Mouse (Mus musculus) testis, adult 2 months (tissue): ENCODE measurements around the gene Celf5. TPM values are rescaled to one million over a fixed set of nuclear protein-coding genes. Genes with fewer than 3 reads are reported as not detected.

Source experiments
- H3K27ac ChIP-seq: fragments of 200-500 bp; 2 replicates; pipeline ENCODE4 v1.5.1; 2012; ENCODE audit warnings: low read depth, low read length; ENCODE audit not compliant: control insufficient read depth, insufficient read depth
- H3K27me3 ChIP-seq: fragments of 200-500 bp; 2 replicates; pipeline ENCODE4 v1.6.1; 2012; ENCODE audit warnings: mild to moderate bottlenecking, low read length, moderate library complexity; ENCODE audit not compliant: control insufficient read depth, insufficient read depth
- H3K36me3 ChIP-seq: fragments of 200-500 bp; 2 replicates; pipeline ENCODE4 v1.6.1; 2012; ENCODE audit warnings: mild to moderate bottlenecking, low read length; ENCODE audit not compliant: control insufficient read depth, insufficient read depth
- H3K4me1 ChIP-seq: fragments of 200-500 bp; 2 replicates; pipeline ENCODE4 v1.6.1; 2012; ENCODE audit warnings: low read length; ENCODE audit not compliant: control insufficient read depth, insufficient read depth
- H3K4me3 ChIP-seq: fragments of 200-500 bp; 2 replicates; pipeline ENCODE4 v1.5.1; 2012; ENCODE audit warnings: low read depth, mild to moderate bottlenecking, low read length, moderate library complexity, mixed read lengths; ENCODE audit not compliant: control insufficient read depth
- CTCF ChIP-seq: fragments of 200-500 bp; IDR thresholded peaks from 2 replicates; pipeline ENCODE4 v1.5.1; 2012; ENCODE audit warnings: low read depth, mild to moderate bottlenecking, inconsistent platforms, low read length, moderate library complexity; ENCODE audit not compliant: control insufficient read depth, insufficient read depth, insufficient replicate concordance
- POLR2A ChIP-seq: fragments of 200-500 bp; IDR thresholded peaks from 2 replicates; pipeline ENCODE4 v1.6.1; 2012; ENCODE audit warnings: low read depth, mild to moderate bottlenecking, inconsistent platforms, low read length, moderate library complexity; ENCODE audit not compliant: control insufficient read depth
- polyA plus RNA-seq: library from polyadenylated mRNA; depleted of rRNA; stranded (reverse); fragments of >200 nt; gene quantifications from 2 replicates; pipeline ENCODE4 v1.2.3, GENCODE M21; 2012

Gene Celf5
- polyA plus RNA-seq, 1 experiment: 163 TPM

DNA sequence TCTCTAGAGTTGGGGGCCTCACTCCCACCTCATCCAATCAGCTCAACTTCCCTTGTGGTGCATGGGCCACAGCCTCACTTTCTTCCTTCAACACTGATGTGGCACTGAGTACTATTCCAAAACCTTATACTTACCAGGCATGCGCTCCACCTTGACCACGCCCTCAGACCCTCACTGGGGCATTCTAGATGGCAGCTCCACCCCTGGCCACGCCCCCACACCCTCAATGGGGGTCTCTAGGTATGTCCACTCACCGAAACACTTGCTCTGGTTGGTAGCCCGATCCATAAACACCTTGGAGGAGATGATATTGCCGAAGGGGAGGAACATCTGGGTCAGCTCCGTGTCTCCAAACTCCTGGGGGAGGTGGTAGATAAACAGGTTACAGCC lies 20.1 kb downstream of the Celf5 start:
- Histone ChIP-seq H3K4me3 (no peak overlapping the region), H3K36me3 (no peaks in the 10 kb centered on the region), H3K4me1 (peaks cover 34% of the 10 kb centered on the region), H3K27ac (no peak overlapping the region), H3K27me3 (no peaks in the 10 kb centered on the region)
- TF ChIP-seq POLR2A: no peak

DNA sequence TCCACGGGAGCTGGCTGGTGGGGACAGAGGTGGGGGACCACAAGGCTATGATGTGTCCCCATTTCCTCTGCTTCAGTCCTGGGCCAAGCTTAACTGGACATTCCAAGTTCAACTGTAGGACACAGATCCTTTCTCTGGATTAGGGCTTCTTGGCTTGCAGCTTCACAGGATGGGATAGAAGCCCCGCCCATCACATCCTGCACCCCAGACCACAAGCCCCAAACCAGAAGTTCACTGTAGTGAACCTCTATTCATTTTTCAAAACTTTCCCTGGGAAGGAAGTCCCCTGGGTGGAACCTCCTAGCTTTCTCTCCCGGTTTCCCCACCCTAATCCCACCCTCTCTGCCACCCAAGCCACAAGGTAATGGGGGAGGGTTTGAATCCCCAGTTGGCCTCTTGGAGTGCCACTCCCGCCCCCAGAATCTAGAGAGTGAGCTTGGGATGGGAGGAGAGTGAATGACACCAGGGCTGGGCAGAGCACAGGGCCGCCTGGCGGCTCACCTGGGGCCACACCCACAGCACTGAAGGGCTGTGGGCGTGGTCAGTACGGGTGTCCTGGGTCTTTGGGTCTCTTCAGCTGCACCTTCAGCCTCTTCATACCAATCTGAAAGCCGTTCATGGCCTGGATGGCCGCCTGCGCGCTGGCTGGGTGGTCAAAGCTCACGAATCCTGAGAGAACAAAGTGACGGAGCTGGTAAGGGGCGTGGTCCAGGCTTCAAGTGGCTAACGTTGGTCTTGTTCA lies 20.7 kb downstream of the Celf5 start:
- TF ChIP-seq CTCF (no peak), POLR2A (no peak)
- no peak overlapping the region for H3K27ac ChIP-seq
- H3K4me1 ChIP-seq: peaks cover 34% of the 10 kb centered on the region
- no peaks in the 10 kb centered on the region for H3K36me3 ChIP-seq
- H3K4me3 ChIP-seq: no peak overlapping the region
- H3K27me3 ChIP-seq: no peaks in the 10 kb centered on the region

DNA sequence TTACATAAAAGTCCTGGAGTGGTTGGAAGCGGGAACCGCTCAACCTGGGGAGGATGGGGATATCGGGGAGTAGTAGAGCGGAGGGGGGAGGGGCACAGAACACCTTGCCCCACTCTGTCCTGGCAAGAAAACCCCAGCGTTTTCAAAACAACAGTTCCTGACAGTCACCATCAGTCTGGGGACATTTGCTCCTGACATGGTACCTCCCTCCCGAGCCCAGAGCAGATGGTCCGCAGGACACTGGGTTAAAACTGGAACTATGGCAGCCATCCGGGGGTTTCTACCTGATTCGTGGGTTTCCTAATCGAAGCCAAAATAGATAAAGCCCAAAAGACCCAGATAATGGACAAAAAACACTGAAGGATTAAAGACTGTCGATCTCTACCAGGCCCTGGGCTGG lies 21.6 kb downstream of the Celf5 start:
- TF ChIP-seq CTCF (no peak), POLR2A (no peak)
- no peaks in the 10 kb centered on the region for H3K27me3 ChIP-seq
- H3K36me3 ChIP-seq: no peaks in the 10 kb centered on the region

DNA sequence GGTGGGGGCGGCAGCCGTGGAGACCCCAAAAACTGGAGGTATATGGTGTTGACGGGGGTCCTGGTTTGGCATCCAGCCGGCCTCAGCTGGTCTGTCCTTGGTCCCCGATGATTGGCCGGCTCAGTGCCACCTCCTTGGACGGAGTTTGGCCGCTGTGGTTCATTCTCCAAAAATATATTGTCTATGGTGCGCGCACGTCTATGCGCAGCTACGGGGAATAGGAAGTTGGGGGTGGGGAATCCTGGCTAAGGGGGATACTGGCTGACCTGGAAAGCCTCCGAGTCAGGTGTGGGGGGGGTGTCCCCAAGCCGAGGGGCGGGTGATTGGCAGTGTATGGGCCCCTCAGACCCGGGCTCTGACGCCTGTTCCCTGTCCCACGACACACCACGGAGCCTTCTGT lies 22.0 kb downstream of the Celf5 start:
- H3K27ac ChIP-seq: no peak overlapping the region
- H3K4me1 ChIP-seq: peaks cover 35% of the 10 kb centered on the region
- no peaks in the 10 kb centered on the region for H3K36me3 ChIP-seq
- TF ChIP-seq POLR2A: no peak
- TF ChIP-seq CTCF: no peak
- H3K27me3 ChIP-seq: no peaks in the 10 kb centered on the region
- H3K4me3 ChIP-seq: no peak overlapping the region

More for the DNA sequence above, 21.6 kb downstream of the Celf5 start:
- Histone ChIP-seq H3K27ac (no peak overlapping the region), H3K4me1 (peaks cover 34% of the 10 kb centered on the region), H3K4me3 (no peak overlapping the region)

DNA sequence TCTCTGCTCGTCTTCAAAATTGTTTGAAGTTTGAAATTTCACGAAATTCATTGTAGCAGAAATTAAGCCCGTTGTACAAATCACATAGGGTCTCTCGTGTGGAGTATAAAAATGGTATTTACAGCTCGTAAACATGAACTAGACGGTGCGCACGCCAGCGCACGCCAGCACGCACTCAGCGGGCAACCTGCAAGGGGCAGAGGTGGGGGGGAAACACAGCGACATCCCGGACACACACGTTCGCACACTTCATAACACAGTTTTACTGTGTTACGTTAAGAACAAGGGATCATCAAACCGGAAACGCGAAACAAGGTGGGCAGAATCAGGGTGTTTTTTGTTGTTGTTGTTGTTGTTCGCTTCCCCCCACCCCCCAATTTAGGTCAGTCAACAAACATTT lies 23.1 kb downstream of the Celf5 start:
- H3K4me1 ChIP-seq: peaks cover 29% of the 10 kb centered on the region
- no peak for TF ChIP-seq CTCF
- H3K36me3 ChIP-seq: no peaks in the 10 kb centered on the region
- H3K27ac ChIP-seq: no peak overlapping the region
- H3K4me3 ChIP-seq: no peak overlapping the region
- H3K27me3 ChIP-seq: no peaks in the 10 kb centered on the region

DNA sequence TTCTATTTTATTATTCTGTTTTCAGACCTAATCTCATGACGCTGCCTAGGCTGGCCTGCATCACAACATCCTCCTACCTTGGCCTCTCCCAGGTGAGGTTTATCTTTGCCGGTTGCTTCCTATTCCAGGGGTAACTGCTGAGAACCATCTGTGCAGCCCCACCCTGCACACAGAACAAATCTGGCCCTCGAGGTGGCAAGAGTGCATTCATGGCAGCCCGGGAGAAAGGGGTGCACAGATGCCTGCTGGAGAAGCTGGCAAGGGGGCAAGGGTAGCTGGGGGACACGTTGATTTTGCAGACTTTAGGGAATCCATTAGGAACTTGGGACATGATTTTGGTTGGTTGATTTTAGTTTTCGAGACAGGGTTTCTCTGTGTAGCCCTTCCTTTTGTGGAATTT lies 24.2 kb downstream of the Celf5 start:
- H3K36me3 ChIP-seq: no peaks in the 10 kb centered on the region
- H3K27me3 ChIP-seq: no peaks in the 10 kb centered on the region
- no peak overlapping the region for H3K27ac ChIP-seq
- TF ChIP-seq POLR2A (no peak), CTCF (no peak)
- peaks cover 22% of the 10 kb centered on the region for H3K4me1 ChIP-seq
- H3K4me3 ChIP-seq: no peak overlapping the region

DNA sequence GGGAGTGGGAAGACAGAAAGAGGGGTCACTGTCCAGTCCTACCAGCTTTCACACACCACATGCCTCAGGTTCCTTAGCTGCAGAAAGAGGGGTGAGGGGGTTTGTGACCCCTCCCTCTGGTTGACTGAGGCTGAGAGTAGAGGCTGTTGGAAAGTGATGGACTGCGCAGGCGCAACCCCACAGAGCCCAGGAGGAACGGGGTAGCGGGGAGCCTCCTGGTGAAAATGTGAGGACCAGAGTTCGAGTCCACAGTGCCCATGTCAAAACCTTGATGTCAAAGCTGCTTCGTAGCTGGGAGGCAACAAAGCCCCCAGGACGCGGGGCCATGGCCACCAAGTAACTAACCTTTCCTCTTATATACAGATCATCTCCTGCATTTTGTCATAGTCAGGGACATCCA lies 24.9 kb downstream of the Celf5 start:
- TF ChIP-seq CTCF: no peak
- TF ChIP-seq POLR2A: no peak
- H3K27me3 ChIP-seq: no peaks in the 10 kb centered on the region
- H3K4me1 ChIP-seq: peaks cover 20% of the 10 kb centered on the region
- no peaks in the 10 kb centered on the region for H3K36me3 ChIP-seq
- H3K4me3 ChIP-seq: no peak overlapping the region
- no peak overlapping the region for H3K27ac ChIP-seq

DNA sequence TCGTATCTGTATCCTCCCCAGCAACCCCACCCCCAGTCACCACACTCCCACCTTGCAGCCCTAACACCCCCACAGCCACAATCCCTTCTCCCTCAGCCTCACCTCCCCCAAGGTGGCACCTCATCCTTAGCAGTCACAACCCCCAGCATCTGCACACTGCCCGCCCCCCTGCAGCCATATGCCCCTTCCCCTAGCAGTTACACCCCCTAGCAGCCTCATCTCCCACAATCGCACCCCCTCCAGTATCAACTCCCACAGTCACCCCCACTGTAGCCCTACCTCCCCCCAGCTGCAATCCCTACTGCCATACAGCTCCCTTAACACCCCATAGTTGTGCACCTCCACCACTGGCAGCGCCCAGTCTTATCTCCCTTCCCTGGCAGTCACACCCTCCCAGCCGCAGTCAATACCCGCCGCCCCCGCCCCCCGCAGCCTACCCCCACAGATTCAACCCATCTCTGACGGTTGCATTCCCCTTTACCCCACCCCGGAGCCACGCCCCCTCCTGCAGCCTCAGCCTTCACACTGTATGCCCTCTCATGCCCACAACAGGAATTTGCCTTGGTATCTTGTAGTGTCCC lies 25.4 kb downstream of the Celf5 start:
- Histone ChIP-seq H3K36me3 (no peaks in the 10 kb centered on the region), H3K4me1 (peaks cover 18% of the 10 kb centered on the region), H3K27me3 (no peaks in the 10 kb centered on the region), H3K4me3 (no peak overlapping the region), H3K27ac (no peak overlapping the region)
- no peak for TF ChIP-seq CTCF
- no peak for TF ChIP-seq POLR2A
